Mouse (Mus musculus) gastrocnemius, postnatal 36 days (tissue): Measurements from ENCODE around the gene Morn1. TPM values are rescaled to one million over a fixed set of nuclear protein-coding genes. Genes with fewer than 3 reads are reported as not detected.

ENCODE experiments used
- DNase-seq, 2 experiments: peaks; one replicate each; pipeline ENCODE4 v3.0.0; 2022
- intact Hi-C: fragments of 180-260 bp; cut with DNase I; formaldehyde crosslinking; loops from one replicate; pipeline ENCODE4 v1.15.1; 2025
- long read RNA-seq, 2 experiments: library from polyadenylated mRNA; stranded (forward); transcript quantifications; one replicate each; pipeline ENCODE4 v2.0.0; 2021
- total RNA-seq, 2 experiments: library from RNA; stranded (reverse); gene quantifications; 2 replicates each; pipeline ENCODE4 v1.2.3; 2021

Morn1 gene
- total RNA-seq: 1 to 10 TPM; 1.5 to 1.8 TPM
- long read RNA-seq, experiment 1: 0 reads
- long read RNA-seq, experiment 2, partial matches to known transcripts: 0 of 1 reads
- long read RNA-seq, experiment 2, other reads (novel, unspliced or antisense): 1 of 1 reads

DNA sequence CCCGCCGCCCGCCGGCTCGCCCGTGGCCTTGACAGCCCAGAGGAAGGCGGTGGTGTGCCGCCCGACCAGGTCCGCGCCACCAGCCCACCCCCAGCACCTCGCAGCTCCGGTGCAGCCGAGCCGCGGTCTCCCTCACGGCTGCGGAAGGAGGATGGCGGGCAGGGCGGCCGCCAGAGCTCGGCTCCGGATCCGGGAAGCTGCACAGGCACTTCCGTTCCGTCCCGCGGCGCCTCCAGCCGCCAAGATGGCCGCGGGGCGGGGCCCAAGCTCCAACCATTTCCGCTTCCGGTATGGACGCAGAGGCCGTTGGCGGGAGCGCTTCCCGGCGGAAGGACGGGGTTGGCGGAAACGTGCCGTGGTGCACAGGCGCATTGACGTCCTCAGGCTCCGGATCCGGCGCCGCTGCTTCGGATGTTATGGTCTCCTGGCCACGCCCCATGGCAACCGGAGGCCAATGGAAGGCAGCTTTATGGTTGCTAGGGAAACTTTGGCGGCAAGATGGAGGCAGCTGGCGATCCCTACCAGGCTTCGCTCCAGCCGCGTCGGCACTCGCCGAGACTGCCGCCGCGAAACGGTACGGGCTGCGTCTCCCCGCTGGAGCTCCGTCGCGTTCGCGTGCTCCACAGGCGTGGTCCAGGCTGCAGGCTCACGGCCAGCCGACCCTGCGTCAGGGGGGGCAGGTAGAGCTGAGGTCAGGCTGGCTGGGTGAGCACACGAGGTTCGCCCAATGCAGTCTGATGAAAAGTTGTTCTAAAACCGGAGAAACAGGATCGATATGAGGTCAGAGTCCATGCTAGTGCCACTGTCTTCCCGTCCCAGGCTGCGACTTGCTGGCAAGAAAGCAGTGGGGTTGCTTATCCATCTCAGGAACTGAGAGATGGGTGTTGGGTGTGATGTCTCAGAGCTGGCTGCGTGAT is at the start of gene Morn1, which contains the start of gene Rer1:
TSS of gene Morn1 (plus strand) at position 470 of the 917 bp plus-strand sequence.
TSS of gene Rer1 (minus strand) at position 275 of the 917 bp plus-strand sequence.
- DNase-seq: peak; percentile 99 to 100
- intact Hi-C loops: no loop called here

DNA sequence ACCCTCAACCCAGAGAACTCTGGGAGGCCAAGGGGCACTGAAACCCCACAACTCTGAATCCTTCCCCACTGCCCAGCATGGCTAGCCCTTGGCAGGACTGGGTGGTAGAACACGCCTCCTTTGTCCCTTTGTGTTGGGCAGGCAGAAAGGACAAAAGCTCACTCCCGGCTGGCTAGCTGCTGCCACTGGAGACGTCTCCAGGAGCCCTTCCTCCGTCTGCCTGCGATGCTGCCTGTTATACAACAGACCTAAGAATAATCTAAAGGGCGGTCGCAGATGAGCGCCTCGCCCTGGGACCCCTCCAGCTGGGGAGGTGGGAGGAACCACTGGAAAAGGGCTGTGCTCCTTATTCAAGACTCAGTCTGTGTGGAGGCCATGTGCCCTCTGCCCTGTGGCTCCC is 46.2 kb upstream of the Morn1 start:
- intact Hi-C loops: no loop called here
- DNase-seq: no peak

DNA sequence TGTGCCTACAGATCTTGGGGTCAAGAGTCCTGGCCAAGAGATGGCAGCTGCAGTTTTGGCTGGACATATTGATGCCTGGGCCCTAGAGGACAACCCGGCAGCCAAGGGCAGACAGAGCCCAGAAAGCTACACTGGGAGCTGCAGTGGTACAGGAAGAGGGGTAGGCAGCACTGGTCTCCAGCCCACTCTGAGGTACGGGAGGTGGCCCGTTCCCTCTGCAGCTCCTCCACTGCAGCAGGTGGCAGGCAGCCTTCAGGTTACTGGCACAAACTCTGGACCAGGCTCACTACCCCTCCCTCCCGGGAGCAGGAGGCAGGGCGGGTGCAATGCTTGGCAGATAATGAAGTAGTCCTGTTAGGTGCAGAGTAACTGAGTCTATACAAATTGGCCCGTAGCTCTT is 45.7 kb upstream of the Morn1 start:
- no peak for DNase-seq
- intact Hi-C loops: no loop called here

DNA sequence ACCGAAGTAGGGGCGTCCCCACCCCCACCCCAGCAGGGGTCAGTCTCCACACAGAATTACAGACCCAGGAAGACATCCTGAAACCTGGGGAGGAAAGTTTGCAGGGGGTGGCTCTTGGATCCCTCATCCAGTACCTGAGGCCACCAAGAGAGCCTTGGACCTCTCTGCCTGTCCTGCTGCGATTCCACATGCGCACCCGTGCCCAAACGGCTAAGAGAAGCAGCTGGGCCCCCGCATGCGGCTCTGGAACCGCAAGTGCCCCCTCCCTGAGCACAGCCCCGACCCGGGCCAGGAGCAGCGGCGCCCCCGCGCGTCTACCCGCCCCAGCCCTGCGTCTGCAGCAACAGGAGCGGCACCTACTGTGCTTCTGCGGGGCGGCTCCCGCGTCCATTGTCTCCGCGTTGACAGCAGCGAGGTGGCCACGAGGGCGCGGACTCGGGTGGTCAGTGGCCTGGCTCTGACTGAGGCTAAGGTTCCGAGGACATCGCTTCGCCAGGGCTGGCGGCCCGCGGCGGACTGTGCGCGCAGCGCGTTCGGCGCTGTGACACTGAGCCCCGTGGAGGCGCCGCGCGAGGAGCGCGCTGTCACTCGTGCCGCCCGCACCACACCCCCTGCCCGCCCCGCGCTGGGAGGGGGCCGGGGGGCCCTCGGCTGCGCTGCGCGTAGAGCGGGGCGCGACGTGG is 43.6 kb upstream of the Morn1 start:
- DNase-seq: no peak
- intact Hi-C loops: no loop called here

DNA sequence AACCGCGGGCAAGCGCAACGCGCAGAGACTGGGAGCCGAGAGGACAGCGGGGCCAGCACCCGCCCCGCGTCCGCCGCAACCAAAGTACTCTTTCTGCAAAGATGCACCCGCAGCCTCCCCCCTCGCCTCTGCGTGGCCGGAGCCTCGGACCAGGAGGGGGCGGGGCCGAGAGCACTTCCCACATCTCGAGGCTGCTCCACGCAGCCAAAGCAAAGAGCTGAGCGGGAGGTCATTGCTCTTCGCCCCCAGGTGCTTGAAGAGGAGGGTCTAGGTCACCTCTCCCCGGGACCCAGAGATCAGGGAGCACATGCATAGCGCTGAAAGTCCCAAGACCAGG is 43.1 kb upstream of the Morn1 start:
- intact Hi-C loops: no loop called here
- DNase-seq: no peak

DNA sequence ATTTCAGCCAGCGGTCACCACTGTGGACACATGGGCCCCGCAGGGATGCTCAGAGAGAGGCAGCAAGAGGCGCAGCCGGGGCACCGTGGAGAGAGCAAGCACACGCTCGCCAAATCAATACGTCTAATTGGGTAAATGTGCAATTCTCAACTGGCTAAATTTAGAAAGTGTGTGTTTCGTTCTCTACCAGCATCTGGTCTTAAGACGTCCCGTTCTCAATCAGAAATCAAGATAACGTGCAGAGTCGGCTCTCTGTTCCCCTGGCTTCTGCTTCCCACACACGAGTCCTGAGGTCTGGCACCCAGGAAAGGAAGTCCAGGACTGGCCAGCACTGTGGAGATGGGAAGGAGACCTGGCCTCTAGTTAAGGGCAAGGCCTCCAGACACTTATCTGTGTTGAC is 39.7 kb upstream of the Morn1 start:
- intact Hi-C loops: no loop called here

DNA sequence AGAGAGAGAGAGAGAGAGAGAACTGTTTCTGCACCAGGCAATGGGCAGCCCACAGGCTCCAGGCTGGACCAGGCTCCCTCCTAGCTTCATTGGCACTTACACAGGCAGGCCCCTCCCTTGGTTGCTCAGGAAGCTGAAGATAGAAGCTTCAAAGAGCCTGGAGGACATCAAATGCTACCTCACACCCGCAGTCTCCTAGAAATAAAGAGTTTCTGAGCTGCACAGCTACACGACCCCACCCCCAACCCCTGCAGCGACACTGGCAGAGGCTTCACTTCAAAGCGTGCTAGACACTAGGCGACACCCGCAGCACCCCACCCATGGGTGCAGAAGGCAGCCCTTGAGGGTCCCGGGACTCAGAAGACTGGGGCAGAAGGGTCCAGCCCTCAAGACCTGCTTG is 36.3 kb upstream of the Morn1 start:
- intact Hi-C loops: no loop called here

More for the DNA sequence above, 39.7 kb upstream of the Morn1 start:
- DNase-seq: no peak

DNA sequence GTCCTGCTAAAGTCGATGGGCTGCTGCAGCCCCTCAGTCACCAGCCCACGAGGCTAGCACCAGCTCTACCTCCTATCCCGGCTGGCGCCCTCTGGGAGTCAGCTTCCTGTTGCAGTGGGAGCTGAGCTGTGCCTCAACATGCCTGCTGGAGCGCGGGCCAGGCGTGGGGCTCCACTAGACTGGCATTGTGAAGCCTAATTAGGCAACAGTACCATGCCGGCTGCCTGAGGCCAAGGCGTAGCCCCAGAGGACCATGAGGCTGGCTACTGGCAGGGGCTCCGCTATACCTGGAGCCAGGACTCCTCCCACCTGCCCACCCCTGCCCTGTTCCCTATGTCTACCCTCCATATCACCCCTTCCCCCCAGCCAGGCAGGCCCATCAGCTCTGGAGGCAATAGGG is 29.7 kb upstream of the Morn1 start, which contains the start of gene Plch2:
TSS of gene Plch2 (minus strand) at position 61 of the 400 bp plus-strand sequence.
- DNase-seq: no peak
- intact Hi-C loops: no loop called here

More for the DNA sequence above, 36.3 kb upstream of the Morn1 start:
- no peak for DNase-seq

DNA sequence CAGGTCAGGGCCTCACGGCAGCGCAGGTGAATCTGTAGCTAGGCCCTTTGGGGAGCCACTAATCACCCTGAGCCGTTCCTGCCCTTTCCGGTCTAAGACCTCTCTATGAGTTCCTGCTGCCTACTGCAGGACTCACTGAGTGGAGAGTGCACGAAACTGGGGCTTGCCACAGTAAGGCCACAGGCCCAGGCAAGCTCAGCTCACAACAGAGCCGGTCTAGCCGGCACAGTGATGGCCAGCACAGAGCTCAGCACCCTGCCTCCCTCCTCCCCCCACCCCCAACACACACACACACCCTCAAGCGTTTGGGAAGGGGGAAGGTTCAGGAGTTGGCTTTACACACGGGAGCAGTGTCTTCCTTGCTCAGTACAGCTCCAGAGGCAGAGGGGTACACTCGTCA is 28.1 kb upstream of the Morn1 start:
- DNase-seq: no peak

DNA sequence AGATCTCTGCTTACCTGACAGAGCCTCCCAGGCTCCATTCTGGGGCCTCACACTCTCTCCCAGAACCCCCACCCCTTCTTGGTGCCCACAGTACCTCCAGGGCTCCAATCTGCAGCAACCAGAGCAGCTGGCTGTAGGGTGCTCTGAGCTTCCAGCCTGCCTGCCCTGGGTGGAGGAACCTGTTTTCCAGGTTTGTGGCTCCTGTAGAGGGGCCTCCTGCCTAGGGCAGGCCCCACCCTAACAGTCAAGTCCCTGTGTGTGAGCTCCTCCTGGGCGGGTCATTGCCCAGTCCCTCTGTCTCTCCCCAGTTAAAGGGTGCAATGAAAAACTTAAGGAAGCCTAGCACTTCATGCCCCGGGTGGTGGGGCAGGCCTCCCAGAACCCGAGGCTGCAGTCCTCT is 22.5 kb upstream of the Morn1 start:
- intact Hi-C loops: loop anchor here (2.0 to 5.0 kb wide), 2 partner anchors 81 to 197 kb away; partner anchors contain the start of gene Mmel1
- no peak for DNase-seq

More for the DNA sequence above, 28.1 kb upstream of the Morn1 start:
- intact Hi-C loops: no loop called here

DNA sequence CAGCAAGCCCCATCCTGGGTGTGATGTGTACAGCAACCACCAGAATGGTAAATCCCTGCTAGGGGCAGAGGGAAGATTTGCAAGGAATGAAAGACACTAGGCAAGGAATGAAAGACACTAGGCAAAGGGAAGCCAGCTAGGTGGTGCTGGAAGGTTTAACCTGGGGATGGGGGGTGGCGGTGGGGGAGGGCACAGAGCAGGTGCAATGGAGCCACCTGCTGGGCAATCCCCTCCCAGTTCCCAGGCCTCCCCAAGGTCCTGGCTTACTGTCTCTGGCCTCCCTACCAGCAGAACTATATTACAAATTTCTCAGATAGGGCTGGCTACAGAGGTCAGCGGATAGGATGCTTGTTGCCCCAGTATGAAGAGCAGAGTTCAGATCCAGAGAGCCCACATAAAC is 21.9 kb upstream of the Morn1 start:
- no peak for DNase-seq
- intact Hi-C loops: loop anchor here (5.0 kb wide), 1 partner anchor 197 kb away; the partner anchor contains the start of gene Mmel1

DNA sequence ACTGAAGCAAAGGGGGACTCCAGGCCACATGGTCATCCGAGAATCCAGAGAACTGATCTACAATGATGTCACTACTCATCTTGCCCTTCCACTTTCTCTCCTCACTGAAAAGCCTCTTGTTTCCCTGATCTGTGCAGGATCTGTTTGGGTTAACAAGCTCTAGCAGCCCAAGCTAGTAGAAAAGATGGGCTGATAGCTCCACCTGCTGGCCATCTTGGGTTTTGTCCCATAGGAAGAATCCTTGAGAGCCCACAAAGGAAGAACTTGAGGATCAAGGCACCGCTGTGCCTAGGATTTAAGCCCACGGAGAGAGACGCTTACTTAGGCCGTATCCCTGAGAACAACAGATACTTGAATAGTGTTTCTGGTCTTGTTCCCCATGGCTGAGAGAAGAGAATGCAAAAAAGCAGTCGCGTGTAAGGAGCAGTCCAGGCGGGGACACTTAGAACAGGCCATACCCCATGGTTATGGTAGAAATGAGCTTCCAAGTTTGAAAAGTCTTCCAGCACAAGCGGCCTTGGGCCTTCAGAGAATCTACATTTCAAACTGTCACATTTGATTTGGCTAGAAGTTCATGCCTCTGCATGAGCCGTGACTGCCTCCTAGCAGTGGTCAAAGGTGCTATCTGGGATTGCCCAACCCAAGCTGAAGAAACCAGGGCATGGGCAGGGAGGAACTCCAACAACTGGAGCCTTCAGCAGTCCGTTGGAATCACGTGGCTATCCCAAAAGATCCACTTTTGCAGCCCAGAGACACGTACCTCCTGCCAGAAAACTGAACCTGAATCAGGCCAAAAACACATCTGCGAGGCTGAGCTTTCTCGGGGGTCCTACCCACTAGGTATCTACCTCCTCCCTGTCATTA is 20.2 kb upstream of the Morn1 start:
- intact Hi-C loops: loop anchor here (1.0 to 5.0 kb wide), 2 partner anchors 119 to 189 kb away; no protein-coding TSS in a partner anchor
- DNase-seq: peak; percentile 78 to 80

DNA sequence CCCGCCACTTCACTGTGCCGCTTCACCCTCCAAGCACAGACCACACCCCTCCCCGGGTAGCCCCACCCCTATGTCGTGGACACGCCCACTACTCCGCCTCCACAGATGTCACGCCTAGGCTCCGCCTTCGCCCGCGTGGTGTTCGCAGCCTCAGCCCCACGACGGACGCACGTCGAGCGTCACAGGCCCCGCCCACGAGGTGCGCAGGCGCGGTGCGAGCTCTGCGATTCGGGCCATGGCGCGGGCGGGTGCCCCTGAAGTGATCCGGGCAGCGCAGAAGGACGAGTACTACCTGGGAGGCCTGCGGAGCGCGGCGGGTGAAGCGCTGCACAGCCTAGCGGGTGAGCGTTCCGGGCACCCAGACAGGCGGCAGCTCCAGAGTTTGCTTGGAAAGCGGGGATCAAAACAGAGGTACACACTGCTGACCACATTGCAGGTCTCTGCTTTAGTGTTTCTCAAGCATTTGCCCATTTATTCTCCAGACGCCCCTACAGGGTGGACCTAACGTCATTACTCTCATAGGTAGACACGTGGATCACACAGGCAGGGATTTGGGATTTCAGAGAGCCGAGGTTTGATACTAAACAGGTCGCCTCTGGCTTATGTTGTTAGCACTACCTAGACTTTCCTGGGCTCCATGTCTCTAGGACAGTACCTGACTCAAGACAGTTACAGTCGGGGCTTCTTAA is 19.4 kb upstream of the Morn1 start, which contains the start of gene Pex10:
TSS of gene Pex10 (plus strand) at position 183 of the 689 bp plus-strand sequence.
- intact Hi-C loops: loop anchor here (1.0 to 5.0 kb wide), 2 partner anchors 120 to 190 kb away; no protein-coding TSS in a partner anchor
- DNase-seq: peak; percentile 94 to 95

DNA sequence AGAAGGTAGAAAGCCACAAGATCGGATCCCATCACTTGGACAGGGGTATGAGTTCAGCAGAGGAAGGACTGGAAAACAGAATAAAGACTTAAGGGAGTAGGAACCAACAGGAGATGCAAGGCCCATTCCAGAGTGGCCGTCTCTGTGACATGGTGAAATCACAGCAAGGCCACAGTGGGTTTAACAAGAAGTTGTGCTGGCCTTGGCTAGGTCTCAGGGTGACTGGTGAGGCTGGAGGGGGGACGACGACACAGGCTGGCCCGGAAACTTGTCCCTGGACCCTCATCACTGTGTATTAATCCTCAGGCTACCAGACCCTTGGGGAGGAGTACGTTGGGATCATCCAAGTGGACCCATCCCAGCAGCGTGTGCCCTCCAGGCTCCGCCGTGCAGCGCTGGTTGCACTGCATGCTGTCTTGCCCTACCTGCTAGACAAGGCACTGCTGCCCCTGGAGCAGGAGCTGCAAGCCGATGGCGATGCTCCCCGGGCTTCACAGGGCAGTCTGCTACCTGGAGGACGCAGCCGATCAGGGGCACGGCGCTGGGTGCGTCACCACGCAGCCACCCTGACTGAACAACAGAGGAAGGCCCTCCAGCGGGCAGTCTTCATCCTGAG is 17.9 kb upstream of the Morn1 start:
- intact Hi-C loops: loop anchor here (5.0 kb wide), 1 partner anchor 121 kb away; no protein-coding TSS in a partner anchor
- DNase-seq: no peak

DNA sequence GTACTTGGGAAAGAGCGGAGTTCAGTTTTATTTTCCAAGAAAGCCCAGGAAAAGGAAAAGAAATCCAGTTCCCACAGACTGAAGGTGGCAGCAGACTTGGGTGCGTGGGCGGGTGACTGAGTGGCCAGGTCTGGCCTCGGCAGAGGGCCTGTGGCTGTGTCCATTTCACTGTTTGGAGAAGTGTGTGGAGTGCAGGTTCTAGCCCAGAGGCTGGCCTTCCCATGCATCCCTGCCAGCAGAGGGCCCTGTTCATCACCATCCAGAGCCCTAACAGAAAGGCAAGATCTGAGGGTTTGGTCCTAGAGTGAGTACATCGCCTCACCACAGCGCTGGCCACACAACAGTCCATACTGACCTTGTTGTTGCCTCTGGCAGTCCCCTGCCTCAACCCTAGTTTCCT is 17.2 kb upstream of the Morn1 start:
- intact Hi-C loops: loop anchor here (5.0 kb wide), 1 partner anchor 122 kb away; no protein-coding TSS in a partner anchor
- no peak for DNase-seq

DNA sequence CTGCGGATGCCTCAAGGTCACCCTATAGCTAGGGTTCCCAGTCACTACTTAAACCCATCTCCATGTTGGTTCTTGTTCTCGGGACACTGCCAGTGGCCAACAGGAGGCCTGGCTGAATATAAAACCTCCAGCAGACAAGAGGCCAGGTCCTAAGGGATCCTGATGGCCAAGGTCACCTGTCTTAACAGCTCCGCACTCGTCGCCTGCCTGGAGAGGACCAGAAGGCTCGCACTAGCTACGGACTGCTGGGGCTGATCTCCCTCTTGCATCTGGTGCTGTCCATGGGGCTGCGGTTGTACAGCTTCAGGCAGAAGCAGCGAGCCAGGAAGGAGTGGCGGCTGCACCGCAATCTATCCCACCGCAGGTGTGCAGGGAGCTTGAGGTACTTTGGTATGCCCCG is 16.2 kb upstream of the Morn1 start:
- intact Hi-C loops: no loop called here

DNA sequence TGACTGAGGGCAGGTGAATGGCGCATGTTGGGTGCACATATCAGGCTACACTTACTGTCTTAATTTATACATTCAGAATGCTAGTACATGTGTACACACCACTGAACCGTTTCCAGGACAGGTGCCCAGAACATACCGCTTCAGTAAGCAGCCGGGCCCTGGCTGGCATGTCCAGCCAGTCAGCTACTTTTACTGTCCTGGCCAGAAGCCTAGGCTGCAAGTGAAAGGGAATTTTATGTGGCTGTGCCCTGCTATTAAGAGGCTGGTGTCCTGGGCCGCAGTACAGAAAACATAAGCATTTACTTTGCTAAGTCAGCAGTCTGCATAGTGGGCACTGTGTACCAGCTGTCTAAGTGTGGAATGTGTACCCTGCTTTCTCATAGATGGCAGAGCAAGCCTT is 15.5 kb upstream of the Morn1 start:
- intact Hi-C loops: no loop called here
- DNase-seq: peak in 1 of 2 experiments; percentile 37

More for the DNA sequence above, 16.2 kb upstream of the Morn1 start:
- DNase-seq: no peak

DNA sequence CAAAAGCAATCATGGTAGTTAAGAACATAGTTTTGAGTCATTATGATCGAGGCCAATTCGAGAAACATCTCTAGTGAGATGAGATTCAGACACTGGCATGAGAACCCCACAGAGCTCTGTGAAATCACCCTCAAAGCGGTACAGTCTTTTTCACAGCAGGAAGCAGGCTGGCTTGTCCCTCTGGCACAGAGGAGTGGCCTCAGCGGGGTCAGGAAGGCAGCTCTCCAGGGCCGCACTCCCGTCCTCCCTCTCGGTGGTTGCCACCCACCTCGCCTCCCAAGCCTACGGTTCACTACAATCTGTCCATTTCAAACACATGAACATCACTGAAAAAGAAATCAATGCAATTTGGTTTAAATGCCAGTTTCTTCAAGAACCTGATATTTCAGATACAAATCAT is 12.0 kb upstream of the Morn1 start:
- DNase-seq: no peak
- intact Hi-C loops: no loop called here

DNA sequence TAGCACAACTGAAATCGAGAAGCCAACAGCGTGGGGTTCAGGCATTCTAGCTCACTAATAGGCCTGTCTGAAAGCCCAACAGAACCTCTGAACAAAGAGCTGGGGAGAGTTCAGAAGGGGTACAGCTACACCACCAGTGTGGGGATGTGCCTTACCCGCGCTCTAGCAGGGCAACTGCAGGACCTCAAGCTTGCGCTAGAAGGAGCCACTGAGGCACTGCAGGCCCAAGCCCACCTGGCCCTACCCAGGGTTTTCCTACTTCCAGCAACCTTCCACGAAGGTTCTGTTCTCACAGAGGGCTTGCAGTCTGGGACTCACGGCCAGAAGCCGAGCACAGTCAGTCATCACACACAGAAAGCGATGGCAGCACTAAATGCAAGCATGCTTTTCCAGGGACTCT is 11.2 kb upstream of the Morn1 start:
- no peak for DNase-seq
- intact Hi-C loops: no loop called here
